Mouse (Mus musculus) hindbrain, embryonic 15.5 days (tissue): Measurements from ENCODE around the gene Hs6st1. TPM values are rescaled to one million over a fixed set of nuclear protein-coding genes. Genes with fewer than 3 reads are reported as not detected.
"Not testable (repeated sequence)": the region's sequence is repeated elsewhere in the genome, so short reads cannot be mapped to it uniquely, and the experiment has no call there.

Experiments
- ATAC-seq: fragments of 200-750 bp; cut with Nextera tagmentation; 2 replicates; pipeline ENCODE4 v1.8.0; 2017; ENCODE audit warnings: low read depth, moderate number of reproducible peaks, moderate TSS enrichment; ENCODE audit not compliant: low FRiP score
- H3K27ac ChIP-seq: fragments of 300-500 bp; sonication (generic); replicated peaks from 2 replicates; pipeline ENCODE4 v1.5.1; 2015; ENCODE audit warnings: mild to moderate bottlenecking, inconsistent platforms
- H3K27me3 ChIP-seq: fragments of 300-500 bp; sonication (generic); 2 replicates; pipeline ENCODE4 v1.6.1; 2015; ENCODE audit warnings: control low read depth, inconsistent platforms
- H3K36me3 ChIP-seq: fragments of 300-500 bp; sonication (generic); 2 replicates; pipeline ENCODE4 v1.6.1; 2015; ENCODE audit warnings: control low read depth, inconsistent platforms
- H3K4me1 ChIP-seq: fragments of 300-500 bp; sonication (generic); replicated peaks from 2 replicates; pipeline ENCODE4 v1.6.1; 2015; ENCODE audit warnings: control low read depth, inconsistent platforms
- H3K4me2 ChIP-seq: fragments of 300-500 bp; sonication (generic); 2 replicates; pipeline ENCODE4 v1.6.1; 2015; ENCODE audit warnings: moderate library complexity, mild to moderate bottlenecking, inconsistent platforms
- H3K4me3 ChIP-seq: fragments of 300-500 bp; sonication (generic); 2 replicates; pipeline ENCODE4 v1.5.1; 2015; ENCODE audit warnings: mild to moderate bottlenecking, inconsistent platforms
- H3K9ac ChIP-seq: fragments of 300-500 bp; sonication (generic); 2 replicates; pipeline ENCODE4 v1.6.1; 2015; ENCODE audit warnings: inconsistent platforms
- H3K9me3 ChIP-seq: fragments of 300-500 bp; sonication (generic); 2 replicates; pipeline ENCODE4 v1.6.1; 2016; ENCODE audit warnings: control low read depth, inconsistent platforms
- WGBS: fragments of 180-500 bp; shearing (Covaris S2); methylation state at CpG from one replicate; pipeline ENCODE4 v1.1.7; 2015; 5-methylcytosine and 5-hydroxymethylcytosine counted together
- polyA plus RNA-seq: library from polyadenylated mRNA; unstranded; fragments of >200 nt; fragmentation: Nextera tagmentation; extraction: Ambion mirVana; gene quantifications from 2 replicates; pipeline ENCODE4 v1.2.1, GENCODE M21; 2015

Hs6st1 gene
- 31.0 and 31.3 TPM in 2 replicates for polyA plus RNA-seq

DNA sequence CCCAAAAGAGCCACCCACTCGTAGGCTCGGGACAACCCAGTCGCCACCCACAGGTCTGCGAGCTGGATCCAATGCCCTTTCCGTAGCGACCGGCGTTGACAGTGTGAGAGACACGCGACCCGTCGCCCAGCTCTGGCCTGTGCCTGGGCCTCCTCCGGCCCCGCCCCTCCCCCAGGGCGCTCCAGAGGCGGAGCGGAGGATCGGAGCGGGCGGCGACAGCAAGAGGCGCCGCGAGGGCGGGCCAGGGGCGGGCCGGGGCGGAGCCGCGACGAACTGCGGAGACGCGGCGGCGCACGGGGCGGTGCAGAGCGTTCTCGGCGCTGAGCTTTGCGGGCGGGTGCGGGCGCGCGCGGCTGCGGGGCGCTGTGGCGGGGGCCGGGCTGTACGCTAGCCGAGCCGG, at the start of gene Hs6st1:
Hs6st1 (plus strand) TSS at position 325 of the 400 bp plus-strand sequence.
- Histone ChIP-seq H3K9me3 (no peaks in the 10 kb centered on the region), H3K27me3 (no peaks in the 10 kb centered on the region), H3K9ac (peak within 1 kb of the TSS; percentile 84), H3K4me2 (peak within 1 kb of the TSS; percentile 86), H3K36me3 (no peaks in the 10 kb centered on the region), H3K4me1 (peaks cover 67% of the 10 kb centered on the region), H3K4me3 (peak within 1 kb of the TSS; percentile 95), H3K27ac (peak within 1 kb of the TSS; percentile 87)
- WGBS = under 1% methylated on average over 36 of the region's 55 CpGs
- peak; percentile 94 for ATAC-seq

DNA sequence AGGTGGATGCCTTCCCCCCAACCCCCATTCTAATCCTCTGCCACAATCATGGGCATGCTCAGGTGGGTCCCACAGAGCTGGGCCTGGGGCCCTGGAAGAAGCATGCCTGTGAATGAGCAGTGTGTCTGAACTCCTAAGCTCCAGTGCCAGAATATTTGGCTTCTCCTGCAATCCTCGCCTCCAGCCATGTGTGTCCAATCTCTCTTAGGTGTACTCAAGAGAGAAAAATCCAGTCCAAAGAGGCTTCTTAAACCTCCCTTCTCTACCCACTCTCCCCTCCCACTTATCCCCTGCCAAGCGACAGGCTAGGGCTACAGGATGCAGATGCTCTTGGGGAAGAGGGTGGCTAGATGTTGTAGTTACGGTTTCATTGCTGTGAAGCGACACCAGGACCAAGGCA, 49.6 kb upstream of the Hs6st1 start:
- H3K9me3 ChIP-seq = no peaks in the 10 kb centered on the region
- no peak overlapping the region for H3K27ac ChIP-seq
- 93% methylated on average over 4 of the region's 4 CpGs for WGBS
- no peak for ATAC-seq
- no peak overlapping the region for H3K4me3 ChIP-seq
- 0 out of 2 replicates have a peak, but pooled peaks cover 2% of the 10 kb centered on the region for H3K4me1 ChIP-seq
- H3K4me2 ChIP-seq = no peak overlapping the region
- H3K27me3 ChIP-seq = no peaks in the 10 kb centered on the region
- H3K36me3 ChIP-seq = no peaks in the 10 kb centered on the region
- H3K9ac ChIP-seq = no peak overlapping the region

DNA sequence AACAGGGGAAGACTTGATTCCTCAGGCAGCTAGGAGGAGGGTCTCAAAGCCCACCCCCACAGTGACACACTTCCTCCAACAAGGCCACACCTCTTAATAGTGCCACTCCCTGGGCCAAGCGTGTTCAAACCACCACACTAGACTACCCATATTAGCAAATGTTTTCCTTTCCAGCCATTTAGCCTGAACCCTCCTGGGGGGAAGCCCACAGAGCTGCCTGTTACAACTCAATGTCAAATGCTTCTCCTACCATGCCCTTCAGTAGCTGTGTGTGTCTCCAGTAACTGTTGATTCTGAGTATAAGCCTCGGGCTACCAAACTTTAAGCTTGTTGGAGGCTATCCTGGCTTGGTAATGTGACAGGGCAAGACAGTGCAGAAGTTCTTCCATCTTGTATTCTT, 49.0 kb upstream of the Hs6st1 start:
- Histone ChIP-seq H3K27me3 (no peaks in the 10 kb centered on the region), H3K4me2 (no peak overlapping the region), H3K9me3 (no peaks in the 10 kb centered on the region), H3K4me1 (0 out of 2 replicates have a peak, but pooled peaks cover 2% of the 10 kb centered on the region), H3K36me3 (no peaks in the 10 kb centered on the region), H3K4me3 (no peak overlapping the region), H3K9ac (no peak overlapping the region), H3K27ac (no peak overlapping the region)
- ATAC-seq = no peak
- 93% methylated on average over 2 of the region's 2 CpGs for WGBS

- Histone ChIP-seq H3K9ac (no peak overlapping the region), H3K36me3 (no peaks in the 10 kb centered on the region), H3K4me2 (no peak overlapping the region), H3K4me3 (no peak overlapping the region), H3K9me3 (no peaks in the 10 kb centered on the region), H3K4me1 (0 out of 2 replicates have a peak, but pooled peaks cover 2% of the 10 kb centered on the region), H3K27ac (no peak overlapping the region), H3K27me3 (no peaks in the 10 kb centered on the region)
- WGBS = 92% methylated on average over 4 of the region's 4 CpGs
- ATAC-seq = no peak
Observed at GRCm38 (mm10) chr1:36020315-36020714, 47.9 kb upstream of the Hs6st1 start.

GRCm38 (mm10) chr1:36030421-36030821, 37.8 kb upstream of the Hs6st1 start:
- H3K4me1 ChIP-seq = 0 out of 2 replicates have a peak, but pooled peaks cover 6% of the 10 kb centered on the region
- peak; percentile 63; the same call in 1 of the 2 replicates for ATAC-seq
- H3K27ac ChIP-seq = peak overlapping the region; percentile 63
- H3K9ac ChIP-seq = no peak overlapping the region
- H3K36me3 ChIP-seq = no peaks in the 10 kb centered on the region
- H3K9me3 ChIP-seq = no peaks in the 10 kb centered on the region
- H3K4me3 ChIP-seq = no peak overlapping the region
- H3K27me3 ChIP-seq = no peaks in the 10 kb centered on the region
- H3K4me2 ChIP-seq = no peak overlapping the region
- 47% methylated on average over 10 of the region's 10 CpGs for WGBS

GRCm38 (mm10) chr1:36038769-36039168, 29.4 kb upstream of the Hs6st1 start:
- H3K4me1 ChIP-seq = no peaks in the 10 kb centered on the region
- H3K9me3 ChIP-seq = no peaks in the 10 kb centered on the region
- H3K4me3 ChIP-seq = no peak overlapping the region
- H3K4me2 ChIP-seq = no peak overlapping the region
- no peak for ATAC-seq
- H3K27me3 ChIP-seq = no peaks in the 10 kb centered on the region
- H3K9ac ChIP-seq = no peak overlapping the region
- no peaks in the 10 kb centered on the region for H3K36me3 ChIP-seq
- 93% methylated on average over 8 of the region's 8 CpGs for WGBS
- no peak overlapping the region for H3K27ac ChIP-seq

DNA sequence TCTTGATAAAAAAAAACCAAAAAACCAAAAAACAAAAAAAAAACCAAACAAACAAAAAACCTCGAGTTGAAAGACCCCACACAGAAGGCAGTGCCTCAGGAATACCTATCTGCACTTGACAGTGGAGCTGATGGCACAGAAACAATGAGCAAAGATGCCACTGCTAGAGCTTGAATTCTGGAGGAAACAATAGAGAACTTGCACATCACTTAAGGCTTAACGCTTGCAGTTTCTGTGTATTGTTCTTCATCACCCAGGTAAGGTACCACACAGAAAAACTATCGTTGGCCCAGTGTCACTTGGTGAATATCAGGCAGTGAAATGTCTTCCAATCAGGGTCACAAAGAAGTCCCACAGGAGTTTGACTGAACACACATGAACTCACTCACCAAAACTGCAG, 26.1 kb upstream of the Hs6st1 start:
- Histone ChIP-seq H3K27ac (no peak overlapping the region), H3K27me3 (no peaks in the 10 kb centered on the region), H3K36me3 (no peaks in the 10 kb centered on the region), H3K9ac (no peak overlapping the region), H3K4me2 (no peak overlapping the region), H3K4me3 (no peak overlapping the region), H3K4me1 (no peaks in the 10 kb centered on the region), H3K9me3 (no peaks in the 10 kb centered on the region)
- 88% methylated on average over 3 of the region's 3 CpGs for WGBS
- no peak for ATAC-seq

DNA sequence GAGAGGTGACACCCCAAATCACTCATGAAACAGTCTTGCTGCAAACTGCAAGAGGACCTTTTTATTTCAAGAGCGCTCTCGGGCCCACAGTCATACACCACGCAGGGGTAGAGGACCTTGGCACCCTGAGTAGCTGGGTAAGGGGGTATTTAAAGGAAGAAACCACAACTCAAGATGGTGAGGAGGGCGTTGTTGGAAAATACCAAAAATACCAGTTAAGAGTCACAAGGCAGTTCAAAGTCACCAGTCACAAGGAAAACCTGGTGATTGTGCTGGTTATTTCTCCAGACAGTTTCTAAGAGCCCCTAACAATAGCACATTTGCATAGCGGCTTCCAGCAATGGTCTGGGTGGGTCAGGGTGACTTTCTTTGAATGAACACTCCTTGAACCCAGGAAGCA, 24.4 kb upstream of the Hs6st1 start:
- H3K9me3 ChIP-seq, H3K36me3 ChIP-seq, H3K4me3 ChIP-seq, H3K4me2 ChIP-seq, H3K27ac ChIP-seq, H3K27me3 ChIP-seq, ATAC-seq, H3K4me1 ChIP-seq, H3K9ac ChIP-seq: not testable (repeated sequence)
- 90% methylated on average over 5 of the region's 5 CpGs for WGBS

DNA sequence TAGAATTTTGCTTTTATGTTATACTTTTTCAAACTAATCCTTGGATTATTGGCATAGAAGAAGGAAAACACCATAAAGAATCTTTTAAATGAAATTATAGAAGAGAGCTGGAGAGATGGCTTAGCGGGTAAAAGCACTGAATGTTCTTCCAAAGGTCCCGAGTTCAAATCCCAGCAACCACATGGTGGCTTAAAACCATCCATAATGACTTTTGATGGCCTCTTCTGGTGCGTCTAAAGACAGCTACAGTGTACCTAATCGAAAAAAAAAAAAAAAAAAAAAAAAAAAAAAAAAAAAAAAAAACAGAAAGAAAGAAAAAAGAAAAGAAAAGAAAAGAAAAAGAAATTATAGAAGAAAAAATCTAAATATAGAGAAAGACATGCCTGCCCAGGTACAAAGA, 23.9 kb upstream of the Hs6st1 start:
- Histone ChIP-seq H3K36me3 (no peaks in the 10 kb centered on the region), H3K4me1 (no peaks in the 10 kb centered on the region), H3K4me2 (no peak overlapping the region), H3K27me3 (no peaks in the 10 kb centered on the region), H3K27ac (no peak overlapping the region), H3K9me3 (no peaks in the 10 kb centered on the region), H3K4me3 (no peak overlapping the region), H3K9ac (no peak overlapping the region)
- ATAC-seq = no peak
- WGBS = 92% methylated on average over 4 of the region's 4 CpGs

GRCm38 (mm10) chr1:36052672-36053071, 15.5 kb upstream of the Hs6st1 start:
- Histone ChIP-seq H3K27ac (no peak overlapping the region), H3K27me3 (no peaks in the 10 kb centered on the region), H3K36me3 (no peaks in the 10 kb centered on the region), H3K4me1 (no peaks in the 10 kb centered on the region), H3K9me3 (no peaks in the 10 kb centered on the region), H3K4me2 (no peak overlapping the region), H3K9ac (no peak overlapping the region), H3K4me3 (no peak overlapping the region)
- 93% methylated on average over 5 of the region's 5 CpGs for WGBS
- ATAC-seq = no peak

- 92% methylated on average over 2 of the region's 2 CpGs for WGBS
- Histone ChIP-seq H3K36me3 (no peaks in the 10 kb centered on the region), H3K4me3 (no peak overlapping the region), H3K27me3 (no peaks in the 10 kb centered on the region), H3K4me2 (no peak overlapping the region), H3K9me3 (no peaks in the 10 kb centered on the region), H3K9ac (no peak overlapping the region), H3K4me1 (no peaks in the 10 kb centered on the region), H3K27ac (no peak overlapping the region)
- no peak for ATAC-seq
Observed at GRCm38 (mm10) chr1:36053566-36053965, 14.6 kb upstream of the Hs6st1 start.

DNA sequence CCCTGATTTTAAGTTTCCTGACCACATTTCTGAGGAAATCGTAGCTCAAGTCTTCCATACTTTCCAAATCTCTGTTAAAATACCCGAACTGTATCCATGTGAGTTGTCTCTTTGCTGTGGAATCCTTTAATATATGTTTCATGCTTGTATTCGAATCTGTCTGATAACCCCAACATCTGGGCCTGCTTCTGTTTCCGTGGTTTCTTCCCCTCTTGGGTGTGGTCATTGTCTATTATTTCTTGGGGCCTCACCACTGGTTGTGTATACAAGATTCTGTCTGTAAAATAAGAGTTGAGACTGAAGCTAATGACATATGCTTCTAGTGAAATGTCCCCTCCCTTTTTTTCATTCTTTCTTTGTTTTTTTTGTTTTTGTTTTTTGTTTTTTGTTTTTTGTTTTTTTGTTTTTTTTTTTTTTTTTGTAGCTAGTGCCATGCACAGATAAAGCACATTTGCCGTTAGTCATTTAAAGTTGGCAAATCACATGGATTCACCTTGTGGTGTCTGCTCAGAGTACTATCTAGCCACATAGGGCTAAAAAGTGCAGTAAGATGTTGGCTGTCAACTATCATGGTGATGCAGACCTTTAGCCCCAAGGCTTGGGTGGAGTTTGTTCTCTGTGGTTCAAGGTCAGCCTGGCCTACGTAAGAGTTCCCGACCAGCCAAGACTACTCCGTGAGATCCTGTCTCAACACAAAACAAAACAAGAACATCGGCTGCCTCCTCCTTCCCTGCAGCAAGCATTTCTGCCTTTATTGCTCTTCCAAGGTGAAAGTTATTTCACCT, 13.8 kb upstream of the Hs6st1 start:
- no peak for ATAC-seq

More for the DNA sequence above, 13.8 kb upstream of the Hs6st1 start:
- no peaks in the 10 kb centered on the region for H3K9me3 ChIP-seq
- H3K4me2 ChIP-seq = no peak overlapping the region
- H3K4me1 ChIP-seq = no peaks in the 10 kb centered on the region
- WGBS = 87% methylated on average over 9 of the region's 9 CpGs
- H3K36me3 ChIP-seq = no peaks in the 10 kb centered on the region
- no peaks in the 10 kb centered on the region for H3K27me3 ChIP-seq
- H3K9ac ChIP-seq = no peak overlapping the region
- no peak overlapping the region for H3K27ac ChIP-seq
- H3K4me3 ChIP-seq = no peak overlapping the region
